Mouse (Mus musculus): ENCODE measurements around the gene Gna12.

- TF ChIP-seq CTCF (IDR thresholded peaks at IDR 0.05; ENCODE audit: borderline replicate concordance, extremely low read depth, insufficient read depth, insufficient read length) = no peak
- TF ChIP-seq POLR2A (IDR thresholded peaks at IDR 0.05; ENCODE audit: borderline replicate concordance, extremely low read depth, insufficient read depth, insufficient read length, poor library complexity, severe bottlenecking) = no peak
Observed at GRCm38 (mm10) chr5:140816008-140816407, 14.2 kb downstream of the Gna12 start.
